Mouse (Mus musculus) fibroblast of lung, adult 2 months (primary cell): ENCODE measurements around the gene Themis2.
A peak's percentile ranks its signal among the peaks of the same experiment; 100 is the strongest.
"Not testable (repeated sequence)": the region's sequence is repeated elsewhere in the genome, so short reads cannot be mapped to it uniquely, and the experiment has no call there.

ENCODE experiments used
- DNase-seq: peaks from one replicate; pipeline ENCODE4 v3.0.0-alpha.2; 2011; ENCODE audit warnings: low read depth

The Themis2 gene

GRCm38 (mm10) chr4:132749258-132749982, 46.8 kb downstream of the Themis2 start:
- DNase-seq: no peak

- DNase-seq: no peak
Observed at GRCm38 (mm10) chr4:132748778-132749177, 47.4 kb downstream of the Themis2 start.

DNA sequence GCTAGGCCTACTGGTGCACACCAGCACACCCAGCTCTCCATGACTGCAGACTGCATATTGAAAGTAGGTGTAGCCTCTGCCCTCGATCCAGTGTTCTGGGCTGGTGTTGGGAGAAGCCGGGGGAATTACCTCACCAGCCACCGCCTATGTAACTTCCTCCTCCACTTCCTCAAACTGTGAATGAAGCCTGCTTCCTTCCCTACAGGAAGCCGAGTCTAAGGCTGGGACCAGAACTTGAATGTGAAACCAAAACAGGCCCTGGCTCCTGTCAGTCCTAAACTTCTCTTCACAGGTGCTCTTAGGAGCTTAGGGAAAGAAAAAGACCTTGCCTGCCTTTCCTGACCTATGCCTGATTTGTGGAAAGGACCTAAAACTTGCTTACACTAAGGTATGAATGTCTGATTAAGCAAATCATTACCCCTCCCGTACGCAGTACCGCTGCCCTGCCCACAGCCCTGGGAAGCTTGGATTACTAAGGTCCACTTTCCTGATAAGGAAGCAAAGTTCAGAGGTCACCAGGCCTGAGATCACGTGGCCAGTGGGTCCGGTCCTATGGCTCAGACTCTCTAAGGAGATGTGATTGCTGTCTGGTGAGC, 48.4 kb downstream of the Themis2 start:
- no peak for DNase-seq

DNA sequence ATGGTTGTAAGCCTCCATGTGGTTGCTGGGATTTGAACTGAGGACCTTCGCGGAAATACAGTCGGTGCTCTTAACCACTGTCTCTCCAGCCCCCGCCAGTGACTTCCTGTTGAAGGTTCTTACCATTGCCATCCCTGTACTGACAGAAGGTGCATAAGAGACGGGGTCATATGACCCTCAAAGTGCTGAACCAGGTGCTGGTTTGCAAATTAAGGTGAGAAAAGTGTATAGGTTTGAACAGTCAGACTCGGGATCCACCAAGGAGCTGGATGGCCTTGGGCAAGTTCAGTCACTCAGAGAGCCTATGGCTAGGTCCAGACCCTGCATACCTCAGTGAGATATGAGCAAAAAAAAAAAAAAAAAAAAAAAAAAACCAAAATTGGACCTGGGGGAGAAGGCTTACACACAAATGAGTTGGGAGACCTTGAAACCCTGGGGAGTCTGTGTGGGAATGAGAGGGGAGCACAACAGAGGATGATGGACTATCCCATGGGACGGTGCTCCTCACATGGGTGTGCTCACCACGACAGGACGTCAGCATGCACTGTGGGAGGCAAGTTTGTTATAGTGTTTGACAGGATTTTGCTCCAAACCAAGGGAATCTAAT, 49.2 kb downstream of the Themis2 start:
- DNase-seq: no peak

DNA sequence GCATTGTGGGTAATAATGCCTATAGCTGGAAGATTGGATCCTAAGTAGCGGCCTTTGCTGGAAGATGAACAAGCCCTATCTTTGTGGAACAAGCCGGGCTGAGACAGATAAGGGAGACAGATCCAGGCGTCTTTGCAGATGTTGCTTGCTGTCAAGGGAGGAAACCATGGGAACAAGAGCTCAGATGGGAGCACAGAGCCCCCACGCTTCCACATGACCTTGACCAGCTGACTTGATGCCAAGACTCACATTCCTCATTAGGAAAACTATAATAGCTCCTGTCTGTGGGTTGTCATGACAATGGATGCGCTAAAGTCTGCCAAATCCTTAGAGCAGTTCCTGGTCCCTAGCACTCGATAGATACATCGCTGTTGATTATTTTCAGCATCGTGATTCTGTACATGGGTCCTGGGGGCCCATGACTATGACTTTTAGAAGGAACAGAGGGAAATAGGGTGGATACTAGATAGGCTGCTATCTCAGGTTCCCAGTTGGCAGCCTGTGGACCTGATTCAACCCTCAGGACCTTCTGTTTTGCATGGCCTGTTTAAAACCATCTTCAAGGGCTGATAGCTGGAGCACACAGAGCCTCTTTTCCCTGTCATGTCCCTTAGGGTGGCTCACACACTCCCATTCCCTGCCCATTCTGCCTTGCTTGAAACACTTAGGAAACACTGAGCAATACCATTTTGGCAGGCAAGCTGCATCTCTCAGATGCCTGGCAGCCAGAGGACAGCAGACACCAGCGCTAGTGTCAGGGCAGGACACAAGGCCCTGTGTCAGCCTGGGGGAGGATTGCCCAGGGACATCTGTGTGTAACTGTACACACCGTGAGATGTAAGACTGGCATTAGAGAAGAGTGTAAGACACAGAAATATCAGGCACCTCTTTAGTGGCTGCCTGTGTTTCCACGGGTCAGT, 51.9 kb downstream of the Themis2 start:
- no peak for DNase-seq

GRCm38 (mm10) chr4:132741491-132741890, 54.7 kb downstream of the Themis2 start:
- DNase-seq: no peak

DNA sequence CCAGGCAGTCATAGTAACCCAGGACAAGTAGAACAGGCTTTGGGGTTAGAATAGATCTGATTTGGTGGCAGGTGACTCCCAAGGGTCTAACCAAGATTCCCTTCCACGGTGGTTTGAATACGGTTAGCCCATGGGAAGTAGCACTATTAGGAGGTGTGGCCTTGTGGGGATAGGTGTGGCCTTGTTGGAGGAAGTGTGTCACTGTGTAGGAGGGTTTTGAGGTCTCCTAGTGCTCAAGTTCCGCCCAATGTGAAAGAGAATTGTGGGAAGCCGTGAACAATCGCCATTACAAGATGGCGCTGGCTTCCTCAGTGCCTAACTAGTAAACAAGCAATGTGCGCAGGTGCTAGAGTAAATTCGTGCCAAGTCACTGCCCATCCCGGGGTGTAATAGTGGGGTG, 59.0 kb downstream of the Themis2 start:
- DNase-seq: not testable (repeated sequence)

DNA sequence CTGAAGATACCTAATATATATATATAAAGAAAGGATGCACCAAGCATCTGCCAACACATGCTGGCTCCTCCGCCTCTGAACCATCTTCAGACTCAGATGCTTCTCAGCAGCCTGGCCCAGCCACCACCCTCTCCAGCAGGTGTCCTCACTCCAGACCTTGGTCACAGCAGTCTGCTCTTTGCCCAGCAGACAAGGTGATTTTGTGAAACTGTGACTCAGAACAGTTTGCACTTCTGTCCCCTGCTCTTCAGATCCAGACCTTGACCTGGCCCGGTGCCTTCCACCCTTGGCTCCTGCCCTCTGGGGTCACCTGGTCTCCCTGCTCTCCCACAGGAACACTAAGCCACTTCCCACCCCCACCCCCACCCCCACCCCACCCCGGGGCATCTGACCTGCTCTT, 60.3 kb downstream of the Themis2 start:
- no peak for DNase-seq

DNA sequence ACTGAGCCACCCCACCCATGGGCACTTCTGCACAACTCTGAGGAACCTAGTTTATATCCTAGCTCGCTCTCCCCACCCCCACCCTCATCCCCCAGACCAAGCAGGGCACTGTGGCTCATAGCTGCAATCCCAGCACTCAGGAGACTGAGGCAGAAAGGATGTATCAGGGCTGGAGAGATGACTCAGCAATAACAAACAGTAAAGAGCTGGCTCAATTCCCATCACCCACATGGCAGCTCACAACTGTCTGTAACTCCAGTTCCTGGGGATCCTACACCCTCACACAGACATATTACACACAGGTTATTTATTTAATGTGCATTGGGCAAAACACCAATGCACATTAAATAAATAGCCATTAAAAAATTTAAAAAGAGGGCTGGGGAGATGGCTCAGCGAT, 60.8 kb downstream of the Themis2 start:
- DNase-seq: no peak

DNA sequence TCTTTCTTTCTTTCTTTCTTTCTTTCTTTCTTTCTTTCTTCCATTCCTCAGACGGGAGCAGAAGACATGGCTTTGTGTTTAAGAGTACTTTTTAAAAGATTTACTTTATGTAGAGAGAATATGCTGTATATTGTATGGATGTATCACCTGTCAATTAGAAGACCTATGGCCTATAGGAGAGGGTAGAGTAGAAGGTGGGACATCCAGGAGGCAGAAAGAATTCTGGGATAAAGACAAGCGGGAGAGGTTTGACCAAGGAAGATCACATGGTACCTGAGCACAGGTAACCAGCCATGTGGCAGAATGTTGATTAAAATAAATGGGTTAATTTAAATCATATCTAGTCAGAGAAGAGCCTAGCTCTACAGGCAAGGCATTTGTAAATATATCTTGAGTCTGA, 61.4 kb downstream of the Themis2 start:
- no peak for DNase-seq

- DNase-seq: no peak
Observed at GRCm38 (mm10) chr4:132733071-132733770, 63.0 kb downstream of the Themis2 start.

DNA sequence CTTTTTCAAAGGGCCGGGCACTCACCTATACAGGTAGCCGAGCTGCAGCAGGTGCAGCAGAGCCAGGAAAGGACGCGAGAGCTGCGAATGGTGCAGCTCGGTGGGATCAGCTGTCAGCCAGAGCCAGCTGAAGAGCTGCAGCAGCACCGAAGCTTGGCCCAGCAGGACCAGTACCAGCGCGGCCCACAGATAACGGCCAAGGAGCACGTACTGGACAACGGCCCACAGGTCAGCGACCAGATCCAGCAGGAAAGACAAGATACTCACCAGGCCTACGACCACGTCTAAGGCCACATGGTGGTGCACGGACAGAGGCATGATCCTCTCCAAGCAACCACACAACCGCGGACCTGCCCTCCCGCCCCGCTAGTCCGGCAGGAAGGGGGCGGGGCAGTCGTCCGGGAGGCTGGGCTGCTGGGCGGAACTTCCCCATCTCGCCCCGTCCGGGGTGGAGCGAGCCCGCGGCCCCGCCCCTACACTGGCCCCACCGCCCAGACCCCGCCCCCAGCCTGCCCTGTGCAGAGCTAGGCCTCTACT, 64.0 kb downstream of the Themis2 start, which contains the start of gene Xkr8:
Xkr8 (minus strand) TSS at position 399 of the 537 bp plus-strand sequence.
- DNase-seq: peak; percentile 51
